Mouse (Mus musculus) kidney, postnatal 0 days (tissue): ENCODE results near the gene Psmc3ip. TPM values are rescaled to one million over a fixed set of nuclear protein-coding genes. Genes with fewer than 3 reads are reported as not detected.
A peak's percentile ranks its signal among the peaks of the same experiment; 100 is the strongest.

Source experiments
- ATAC-seq: fragments of 200-750 bp; cut with Nextera tagmentation; replicated peaks from 2 replicates; pipeline ENCODE4 v1.8.0; 2017; ENCODE audit warnings: low read depth, moderate number of reproducible peaks, moderate TSS enrichment, moderate library complexity; ENCODE audit not compliant: low FRiP score
- DNase-seq: peaks from one replicate; pipeline ENCODE4 v3.0.0-alpha.2; 2016; ENCODE audit warnings: low spot score
- H3K27ac ChIP-seq: fragments of 300-500 bp; sonication (generic); 2 replicates; pipeline ENCODE4 v1.5.1; 2014; ENCODE audit warnings: mild to moderate bottlenecking
- H3K27me3 ChIP-seq: fragments of 300-500 bp; sonication (generic); 2 replicates; pipeline ENCODE4 v1.6.1; 2014; ENCODE audit warnings: low read length, mixed read lengths; ENCODE audit not compliant: insufficient read depth
- H3K36me3 ChIP-seq: fragments of 300-500 bp; sonication (generic); 2 replicates; pipeline ENCODE4 v1.6.1; 2014; ENCODE audit warnings: low read length, mixed read lengths; ENCODE audit not compliant: insufficient read depth
- H3K4me1 ChIP-seq: fragments of 300-500 bp; sonication (generic); replicated peaks from 2 replicates; pipeline ENCODE4 v1.6.1; 2014; ENCODE audit warnings: antibody characterized with exemption, low read length, mixed read lengths; ENCODE audit not compliant: insufficient read depth
- H3K4me2 ChIP-seq: fragments of 300-500 bp; sonication (generic); 2 replicates; pipeline ENCODE4 v1.6.1; 2014; ENCODE audit warnings: mild to moderate bottlenecking, low read length, moderate library complexity, mixed read lengths
- H3K4me3 ChIP-seq: fragments of 300-500 bp; sonication (generic); replicated peaks from 2 replicates; pipeline ENCODE4 v1.5.1; 2014; ENCODE audit warnings: low read depth, low read length
- H3K9ac ChIP-seq: fragments of 300-500 bp; sonication (generic); 2 replicates; pipeline ENCODE4 v1.6.1; 2014; ENCODE audit warnings: low read depth, low read length
- H3K9me3 ChIP-seq: fragments of 300-500 bp; sonication (generic); replicated peaks from 2 replicates; pipeline ENCODE4 v1.6.1; 2016; ENCODE audit warnings: low read length, inconsistent platforms, mixed read lengths
- CTCF ChIP-seq: IDR thresholded peaks from 2 replicates; pipeline ENCODE4 v1.5.1; 2016; ENCODE audit warnings: antibody characterized with exemption, low read depth, mild to moderate bottlenecking, moderate library complexity
- WGBS: fragments of 180-500 bp; shearing (Covaris S2); extraction: QIAGEN DNeasy Blood & Tissue Kit; methylation state at CpG from one replicate; pipeline ENCODE4 v1.1.7; 2014; 5-methylcytosine and 5-hydroxymethylcytosine counted together
- polyA plus RNA-seq: library from polyadenylated mRNA; unstranded; fragments of >200 nt; fragmentation: Nextera tagmentation; extraction: Ambion mirVana; gene quantifications from 2 replicates; pipeline ENCODE4 v1.2.1, GENCODE M21; 2015

Psmc3ip gene
- polyA plus RNA-seq, 1 experiment from 2014 or later, result 23.2 TPM

DNA sequence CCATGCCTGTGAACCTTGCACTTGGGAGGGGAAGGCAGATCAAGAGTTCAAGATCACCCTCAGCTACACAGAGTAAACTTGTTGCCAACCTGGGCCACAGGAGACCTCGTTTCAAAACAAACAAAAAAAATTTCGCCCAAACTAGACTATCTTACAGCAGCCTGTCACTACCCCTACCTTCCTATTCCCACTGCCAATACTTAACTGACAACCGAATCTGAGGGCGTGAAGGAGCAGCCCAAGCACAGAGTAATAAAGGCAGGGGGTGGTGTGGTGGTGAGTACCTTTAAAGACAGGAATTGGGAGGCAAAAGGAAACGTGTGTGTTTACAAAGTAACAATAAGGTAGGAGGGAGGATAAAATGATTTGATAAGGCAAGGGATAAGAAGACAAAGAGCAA is 15.5 kb upstream of the Psmc3ip start:
- Histone ChIP-seq H3K27ac (no peak overlapping the region), H3K9ac (no peak overlapping the region), H3K36me3 (no peaks in the 10 kb centered on the region; the same call in none of the 2 replicates), H3K4me2 (no peak overlapping the region), H3K4me1 (no peaks in the 10 kb centered on the region), H3K9me3 (no peaks in the 10 kb centered on the region), H3K4me3 (no peak overlapping the region), H3K27me3 (no peaks in the 10 kb centered on the region)
- no peak for ATAC-seq
- TF ChIP-seq CTCF, result no peak
- 45% methylated on average over 5 of the region's 5 CpGs for whole genome bisulfite sequencing
- DNase-seq, result no peak

DNA sequence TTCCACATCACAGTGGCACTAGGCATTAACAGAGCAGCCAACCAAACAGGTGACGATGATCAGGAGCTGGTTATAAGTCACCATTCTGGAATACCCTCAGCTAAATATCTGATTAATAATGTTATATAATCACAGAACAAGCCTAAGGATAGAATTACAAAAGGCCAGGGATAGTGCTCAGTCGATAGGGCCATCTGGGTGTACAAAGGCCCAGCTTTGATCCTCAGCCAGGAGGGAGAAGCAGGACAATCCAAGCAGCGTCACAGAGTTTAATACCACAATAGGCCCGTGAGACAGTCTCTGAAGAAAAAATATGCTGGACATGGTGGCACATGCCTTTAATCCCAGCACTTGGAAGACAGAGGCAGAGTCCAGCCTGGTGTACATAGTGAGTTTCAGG is 14.1 kb upstream of the Psmc3ip start:
- no peak overlapping the region for H3K4me3 ChIP-seq
- H3K9me3 ChIP-seq, result no peaks in the 10 kb centered on the region
- 77% methylated on average over 4 of the region's 4 CpGs for WGBS
- H3K4me1 ChIP-seq, result no peaks in the 10 kb centered on the region
- no peak for TF ChIP-seq CTCF
- no peak for DNase-seq
- no peak overlapping the region for H3K27ac ChIP-seq
- H3K9ac ChIP-seq, result no peak overlapping the region
- no peaks in the 10 kb centered on the region for H3K27me3 ChIP-seq
- H3K36me3 ChIP-seq, result peaks cover 5% of the 10 kb centered on the region
- H3K4me2 ChIP-seq, result no peak overlapping the region
- ATAC-seq, result no peak

DNA sequence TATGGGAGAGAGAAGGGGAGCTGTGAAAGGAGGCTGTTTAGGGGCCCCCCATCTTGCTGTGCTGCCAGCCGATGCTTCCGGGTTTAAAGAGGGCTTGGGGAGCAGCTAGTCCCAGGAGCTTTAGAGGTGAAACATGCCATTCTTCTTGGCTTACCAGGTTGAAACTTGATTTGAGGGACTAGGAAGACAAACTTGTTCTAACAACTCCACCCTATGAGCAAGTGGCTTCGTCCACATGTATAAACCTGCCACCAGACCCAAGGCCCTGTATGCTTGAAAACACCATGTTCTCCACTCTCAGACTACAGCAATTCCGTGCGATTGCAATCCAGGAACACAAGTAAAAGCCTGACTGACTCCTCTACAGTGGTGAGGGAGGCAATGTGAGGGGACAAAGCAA is 7.8 kb upstream of the Psmc3ip start:
- H3K9me3 ChIP-seq, result no peaks in the 10 kb centered on the region
- no peak overlapping the region for H3K4me3 ChIP-seq
- no peak overlapping the region for H3K27ac ChIP-seq
- ATAC-seq (no peak), DNase-seq (no peak)
- no peak overlapping the region for H3K9ac ChIP-seq
- peaks cover 55% of the 10 kb centered on the region for H3K36me3 ChIP-seq
- no peaks in the 10 kb centered on the region for H3K4me1 ChIP-seq
- no peak for TF ChIP-seq CTCF
- H3K4me2 ChIP-seq, result no peak overlapping the region
- no peaks in the 10 kb centered on the region for H3K27me3 ChIP-seq
- 92% methylated on average over 5 of the region's 5 CpGs for WGBS

GRCm38 (mm10) chr11:101098231-101098630 is 3.0 kb upstream of the Psmc3ip start:
- DNase-seq (no peak), ATAC-seq (no peak)
- H3K4me1 ChIP-seq, result no peaks in the 10 kb centered on the region; the same call in 1 of the 2 replicates
- H3K9me3 ChIP-seq, result no peaks in the 10 kb centered on the region
- no peak overlapping the region for H3K9ac ChIP-seq
- peaks cover 59% of the 10 kb centered on the region for H3K36me3 ChIP-seq
- H3K27ac ChIP-seq, result no peak overlapping the region
- no peak overlapping the region for H3K4me2 ChIP-seq
- WGBS, result 75% methylated on average over 8 of the region's 8 CpGs
- H3K27me3 ChIP-seq, result no peaks in the 10 kb centered on the region
- H3K4me3 ChIP-seq, result no peak overlapping the region
- no peak for TF ChIP-seq CTCF

DNA sequence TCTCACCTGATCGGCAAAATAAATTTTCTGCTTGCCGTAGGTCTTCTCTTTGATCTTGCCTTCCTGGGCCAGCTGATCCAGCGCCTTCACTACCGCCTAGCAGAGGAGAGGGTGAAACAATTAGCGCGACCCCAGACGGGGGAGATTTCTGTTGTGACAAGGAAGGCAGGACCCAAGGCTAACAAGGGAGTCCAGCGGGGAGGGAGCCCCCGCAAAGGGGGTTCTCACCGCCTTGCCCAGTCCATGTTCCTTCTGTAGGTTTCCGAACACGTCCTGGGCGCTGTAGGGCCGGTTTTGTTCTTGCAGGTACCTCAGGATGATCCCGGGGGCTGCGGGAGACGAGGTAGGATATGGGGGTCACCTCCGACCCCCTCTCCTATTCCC is 314 bp downstream of the Psmc3ip start:
- no peaks in the 10 kb centered on the region; the same call in 1 of the 2 replicates for H3K4me1 ChIP-seq
- H3K4me3 ChIP-seq, result peak overlapping the region; percentile 62
- peak overlapping the region; percentile 96 for H3K27ac ChIP-seq
- peak overlapping the region; percentile 84 for H3K4me2 ChIP-seq
- DNase-seq, result no peak
- H3K9ac ChIP-seq, result peak overlapping the region; percentile 69
- ATAC-seq, result no peak; the same call in 1 of the 2 replicates
- 1% methylated on average over 18 of the region's 18 CpGs for WGBS
- TF ChIP-seq CTCF, result no peak
- H3K9me3 ChIP-seq, result no peaks in the 10 kb centered on the region
- peaks cover 63% of the 10 kb centered on the region for H3K36me3 ChIP-seq
- H3K27me3 ChIP-seq, result no peaks in the 10 kb centered on the region

DNA sequence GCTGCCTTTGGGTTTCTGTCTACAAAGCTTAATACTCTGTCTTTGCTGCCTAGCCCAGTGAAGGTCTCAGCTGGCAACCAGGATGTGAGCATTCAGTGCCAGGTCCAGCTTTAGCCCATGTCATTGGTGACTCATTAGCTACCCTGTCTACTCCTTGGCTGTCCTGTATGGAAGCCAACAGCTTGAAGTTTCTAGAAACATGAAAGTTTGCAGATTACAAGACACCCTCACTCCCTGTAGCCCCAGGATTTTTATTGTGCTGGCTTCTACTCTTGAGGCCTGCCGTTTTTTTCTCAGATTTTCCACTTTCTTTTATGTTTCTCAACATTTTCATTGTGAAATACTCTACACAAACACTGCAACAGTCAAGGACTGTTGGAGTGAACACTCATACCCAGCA is 5.3 kb downstream of the Psmc3ip start:
- H3K36me3 ChIP-seq, result peaks cover 42% of the 10 kb centered on the region
- no peak for DNase-seq
- no peak for TF ChIP-seq CTCF

DNA sequence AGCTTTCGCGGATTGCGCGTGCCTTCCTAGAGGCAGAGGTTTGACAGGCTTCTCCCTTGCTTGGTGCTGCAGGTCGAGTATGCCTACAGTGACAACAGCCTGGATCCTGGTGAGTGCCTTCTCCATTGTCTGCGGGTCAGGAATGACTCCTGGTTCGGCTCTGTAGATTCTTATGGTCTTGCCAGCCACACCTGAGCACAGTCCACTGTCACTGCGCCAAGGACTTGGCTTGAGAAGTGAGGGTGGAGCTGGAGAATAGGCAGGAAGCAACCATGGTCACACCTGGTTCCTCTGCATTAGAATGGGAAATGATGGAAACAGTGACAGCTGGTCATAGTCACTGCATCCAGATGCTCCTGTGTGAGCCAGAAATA is 7.6 kb downstream of the Psmc3ip start:
- Histone ChIP-seq H3K4me3 (peak overlapping the region; percentile 64), H3K9me3 (no peaks in the 10 kb centered on the region), H3K4me2 (peak overlapping the region; percentile 96), H3K9ac (peak overlapping the region; percentile 81), H3K27ac (peak overlapping the region; percentile 88), H3K27me3 (no peaks in the 10 kb centered on the region), H3K4me1 (peaks cover 20% of the 10 kb centered on the region), H3K36me3 (peaks cover 44% of the 10 kb centered on the region)
- no peak for DNase-seq
- no peak for TF ChIP-seq CTCF
- 6% methylated on average over 8 of the region's 8 CpGs for WGBS
- peak; percentile 12; the same call in 1 of the 2 replicates for ATAC-seq

More for the DNA sequence above, 5.3 kb downstream of the Psmc3ip start:
- WGBS, result 88% methylated on average over 1 of the region's 1 CpGs
- Histone ChIP-seq H3K9me3 (no peaks in the 10 kb centered on the region), H3K9ac (no peak overlapping the region), H3K27me3 (no peaks in the 10 kb centered on the region), H3K4me2 (no peak overlapping the region), H3K4me3 (no peak overlapping the region), H3K4me1 (peaks cover 13% of the 10 kb centered on the region), H3K27ac (no peak overlapping the region)
- no peak for ATAC-seq
